Mouse (Mus musculus): Measurements from ENCODE around the gene Grid2.

Grid2 gene

GRCm38 (mm10) chr6:64605753-64606152 lies 1350.1 kb downstream of the Grid2 start:
- no peak for DNase-seq (ENCODE audit: low read depth, low spot score)

GRCm38 (mm10) chr6:64607041-64607440 lies 1351.4 kb downstream of the Grid2 start:
- no peak for DNase-seq (ENCODE audit: low read depth, low spot score)

DNA sequence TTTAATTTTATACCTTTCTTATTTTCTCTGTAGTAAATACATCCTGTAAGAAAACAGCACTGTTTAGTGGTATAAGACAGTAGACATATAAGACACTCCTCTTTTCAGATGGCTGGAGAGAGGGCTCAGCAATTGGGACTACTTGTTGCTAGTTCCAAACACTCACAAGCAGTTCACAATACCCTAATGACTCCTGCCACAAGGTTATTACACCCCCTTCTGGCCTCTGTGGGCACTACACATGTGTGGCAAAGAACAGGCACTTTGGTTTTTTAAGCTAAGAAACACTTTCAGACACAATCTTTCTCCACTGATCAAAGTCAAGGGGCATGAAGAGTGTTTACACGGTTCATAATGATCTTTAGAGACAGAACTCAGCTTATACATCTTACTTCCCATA lies 1352.3 kb downstream of the Grid2 start:
- DNase-seq (ENCODE audit: low read depth, low spot score) = no peak

DNA sequence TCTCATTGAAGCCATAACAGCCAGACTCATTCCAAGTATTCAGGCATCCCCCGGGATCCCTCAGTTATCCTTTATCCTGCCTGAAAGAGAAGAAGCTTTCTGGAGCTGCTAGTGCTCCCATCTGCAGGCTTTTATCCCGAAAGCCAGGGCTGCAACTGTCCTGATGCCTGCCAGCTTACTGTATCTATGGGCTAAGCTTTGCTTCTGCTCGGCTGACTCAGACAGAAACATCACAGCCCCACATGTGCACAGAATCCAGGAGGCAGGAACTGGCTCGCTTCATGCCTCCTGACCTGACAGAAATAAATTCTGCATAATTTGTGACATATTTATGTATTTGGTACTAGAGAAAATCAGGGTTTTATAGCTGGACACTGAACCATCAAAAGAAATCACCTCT lies 1361.2 kb downstream of the Grid2 start:
- no peak for DNase-seq (ENCODE audit: low read depth, low spot score)

GRCm38 (mm10) chr6:64617417-64618135 lies 1361.9 kb downstream of the Grid2 start:
- DNase-seq (ENCODE audit: low read depth, low spot score) = no peak

DNA sequence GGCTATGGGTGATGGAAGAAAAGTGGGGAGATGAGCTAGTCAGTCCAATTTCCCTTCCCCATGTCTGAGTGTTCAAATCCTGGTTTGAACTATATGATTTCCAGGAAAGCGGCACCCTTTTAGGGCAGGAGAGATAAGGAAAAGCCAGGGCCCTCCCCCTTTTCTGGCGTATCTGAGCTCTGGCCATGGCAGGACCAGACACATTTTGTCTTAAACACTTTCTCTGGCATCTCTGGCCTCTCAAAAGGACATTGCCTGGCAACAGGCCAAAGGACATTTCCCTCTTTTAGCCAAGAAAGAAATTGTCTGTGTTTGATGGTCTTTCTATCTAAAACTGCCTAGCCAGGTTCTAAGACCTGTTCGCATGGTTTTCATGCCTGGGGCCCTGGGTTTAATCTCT lies 1367.7 kb downstream of the Grid2 start:
- DNase-seq (ENCODE audit: low read depth, low spot score) = no peak

GRCm38 (mm10) chr6:64647661-64648060 lies 1392.0 kb downstream of the Grid2 start:
- DNase-seq (ENCODE audit: low read depth, low spot score) = no peak

GRCm38 (mm10) chr6:64648196-64648595 lies 1392.5 kb downstream of the Grid2 start:
- DNase-seq (ENCODE audit: low read depth, low spot score) = no peak

- DNase-seq (ENCODE audit: low read depth, low spot score) = peak; percentile 10
Measured at GRCm38 (mm10) chr6:64649296-64650226, 1393.9 kb downstream of the Grid2 start.

DNA sequence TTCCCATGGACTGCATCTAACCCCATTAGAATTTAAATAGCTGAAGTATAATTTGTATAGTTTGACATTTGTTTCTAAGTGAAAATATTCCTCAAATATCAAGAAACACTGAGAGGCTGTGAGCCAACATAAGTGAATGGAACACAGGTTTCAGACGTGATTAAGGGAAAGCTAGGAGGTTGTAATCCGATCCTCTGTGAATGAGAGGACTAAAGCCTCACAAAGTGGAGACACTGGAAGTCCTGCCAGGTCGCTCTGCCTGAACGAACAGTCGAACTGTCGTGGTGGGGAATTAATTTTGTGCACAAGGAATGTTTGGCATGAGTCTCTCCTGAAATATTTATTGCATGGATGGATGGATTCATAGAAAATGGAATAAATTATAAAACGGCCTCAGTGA lies 1395.1 kb downstream of the Grid2 start:
- no peak for DNase-seq (ENCODE audit: low read depth, low spot score)

- DNase-seq (ENCODE audit: low read depth, low spot score) = no peak
Measured at GRCm38 (mm10) chr6:64671010-64671409, 1415.3 kb downstream of the Grid2 start.

GRCm38 (mm10) chr6:64678815-64679214 lies 1423.1 kb downstream of the Grid2 start:
- no peak for DNase-seq (ENCODE audit: low read depth, low spot score)

DNA sequence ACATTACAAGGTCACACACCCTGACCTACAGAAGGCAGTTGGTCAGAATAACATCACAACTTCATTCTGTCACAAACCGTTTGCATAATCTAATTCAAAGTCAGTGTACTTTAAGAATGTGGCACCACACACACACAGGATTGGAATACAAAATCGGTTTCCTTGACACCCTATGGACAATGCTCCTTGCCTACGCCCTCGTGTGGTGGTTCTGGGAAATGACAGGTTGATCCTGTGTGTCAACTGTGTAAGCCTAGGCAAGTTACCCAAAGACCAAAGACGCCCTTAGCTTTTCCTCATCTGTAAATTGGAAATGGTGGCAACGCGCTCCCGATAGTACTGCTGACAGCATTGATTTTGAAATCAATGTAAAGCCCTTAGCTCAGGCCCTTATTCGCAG lies 1428.3 kb downstream of the Grid2 start:
- DNase-seq (ENCODE audit: low read depth, low spot score) = no peak

- DNase-seq (ENCODE audit: low read depth, low spot score) = no peak
Measured at GRCm38 (mm10) chr6:64684973-64685372, 1429.3 kb downstream of the Grid2 start.

DNA sequence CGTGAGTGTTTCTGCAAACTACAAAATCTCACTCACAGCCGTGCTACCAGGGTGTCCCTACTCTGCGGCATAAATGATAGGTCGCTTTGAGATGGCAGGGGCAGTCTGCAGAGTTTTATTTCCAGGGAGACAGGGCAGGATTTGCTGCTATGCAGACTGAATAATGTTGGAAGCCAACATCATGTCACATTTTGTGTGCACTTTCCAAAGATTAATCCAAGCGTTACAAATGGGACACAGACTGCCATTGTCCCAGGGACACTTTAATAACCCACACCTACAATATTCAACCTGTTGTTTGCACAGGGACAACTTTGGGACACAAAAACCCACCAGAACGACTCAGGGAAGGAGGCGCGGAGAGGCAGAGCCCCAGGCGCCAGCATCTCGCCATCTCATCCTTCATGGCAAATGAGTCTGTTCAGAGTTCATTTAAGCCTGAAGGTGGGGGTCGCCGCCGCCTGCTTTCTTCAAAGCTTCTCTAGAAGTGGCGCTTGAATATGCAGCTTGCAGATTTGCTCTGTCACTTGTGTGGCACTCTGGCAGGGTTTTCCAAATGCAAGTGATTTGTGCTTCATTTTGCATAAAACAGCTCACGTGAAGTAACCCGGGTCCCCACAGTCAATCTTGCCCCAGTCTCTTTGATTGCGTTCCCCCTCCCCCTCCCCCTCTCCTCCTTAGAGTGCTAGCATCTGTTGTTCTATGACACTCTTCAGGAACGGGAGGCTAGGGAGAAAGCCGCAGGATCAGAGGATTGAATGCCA lies 1432.7 kb downstream of the Grid2 start:
- no peak for DNase-seq (ENCODE audit: low read depth, low spot score)

- no peak for DNase-seq (ENCODE audit: low read depth, low spot score)
Measured at GRCm38 (mm10) chr6:64694688-64695087, 1439.0 kb downstream of the Grid2 start.

DNA sequence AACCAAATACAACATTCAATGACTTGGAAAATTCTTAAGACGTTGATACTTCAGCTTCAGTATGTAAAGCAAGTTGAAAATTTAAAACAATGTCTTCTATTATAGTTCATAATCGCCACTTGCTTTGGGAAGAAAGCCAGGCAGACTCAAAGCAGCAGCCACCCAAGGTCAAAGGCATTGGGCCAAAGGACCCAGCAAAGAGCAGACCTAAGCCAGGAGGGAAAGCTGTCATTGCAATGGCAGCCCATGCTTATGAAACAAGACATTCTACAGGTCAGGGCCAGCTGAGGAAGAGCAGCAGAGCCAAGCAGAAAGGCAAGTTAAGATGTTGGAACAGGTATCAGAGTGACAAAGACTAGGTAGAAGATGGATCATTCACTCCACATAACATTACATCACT lies 1448.0 kb downstream of the Grid2 start:
- no peak for DNase-seq (ENCODE audit: low read depth, low spot score)

DNA sequence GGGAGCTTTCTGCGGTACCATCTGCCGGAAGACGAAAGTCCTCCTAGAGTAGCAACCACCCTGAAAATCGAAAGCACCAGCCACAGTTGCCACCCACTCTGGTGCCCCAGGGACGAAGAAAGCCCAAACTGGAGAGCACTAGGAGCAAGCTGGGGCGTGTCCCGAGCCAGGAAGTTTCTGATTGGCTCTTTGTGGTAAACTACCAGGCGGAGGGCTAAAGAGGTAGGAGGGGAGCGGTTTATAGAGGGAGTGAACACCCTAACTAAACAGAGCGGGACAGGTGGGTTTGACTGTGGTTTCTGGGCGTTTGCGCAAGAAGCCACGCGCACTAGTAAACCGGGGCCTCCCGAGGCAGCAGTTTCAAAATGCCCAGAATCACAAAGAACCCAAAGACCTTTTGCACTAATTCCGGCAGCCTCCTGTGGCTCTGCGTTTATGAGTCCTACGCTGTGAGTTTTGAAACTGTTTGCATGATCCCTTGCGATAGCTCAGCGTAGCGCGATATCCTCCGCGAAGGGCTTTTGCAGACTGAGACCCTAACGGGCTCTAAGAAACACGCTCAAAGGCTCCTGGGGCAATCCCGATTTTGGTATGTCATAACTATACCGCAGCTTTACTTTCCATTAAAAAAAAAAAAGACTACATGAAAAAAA lies 1472.2 kb downstream of the Grid2 start:
- DNase-seq (ENCODE audit: low read depth, low spot score) = no peak

DNA sequence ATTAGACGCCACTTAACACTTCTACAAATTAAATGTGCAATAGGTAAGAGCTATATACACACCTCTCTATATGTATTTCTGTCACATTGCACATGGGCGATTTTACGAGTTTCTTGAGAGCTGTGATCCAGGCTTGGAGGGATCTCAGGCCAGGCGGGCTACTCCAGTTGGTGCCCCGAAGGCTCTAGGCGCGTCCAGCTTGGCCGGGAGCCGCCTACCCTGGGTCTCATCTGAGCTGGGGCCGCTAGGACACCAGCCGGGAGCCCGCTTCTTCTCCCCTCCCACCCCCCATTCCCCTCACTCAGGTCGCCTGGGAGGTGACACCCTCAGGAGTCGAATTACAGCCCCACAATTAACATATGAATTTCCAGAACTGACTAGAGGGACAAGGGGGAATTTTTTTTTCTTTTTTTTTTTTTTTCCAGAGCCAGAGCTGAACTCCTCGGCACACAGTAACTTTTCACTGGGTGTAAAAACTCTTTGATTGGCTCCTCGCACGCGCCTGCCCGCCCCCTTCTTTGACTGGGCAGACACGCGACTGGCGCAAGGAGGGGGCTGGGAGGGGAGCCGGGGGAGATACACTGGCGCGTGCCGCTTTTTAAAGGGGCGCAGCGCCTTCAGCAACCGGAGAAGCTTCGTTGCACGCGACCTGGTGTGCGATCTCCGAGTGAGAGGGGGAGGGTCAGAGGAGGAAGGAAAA lies 1473.0 kb downstream of the Grid2 start, which contains the start of gene Atoh1:
Gene Atoh1, plus strand, starts transcription at position 627 of the 700 bp plus-strand sequence.
- no peak for DNase-seq (ENCODE audit: low read depth, low spot score)

DNA sequence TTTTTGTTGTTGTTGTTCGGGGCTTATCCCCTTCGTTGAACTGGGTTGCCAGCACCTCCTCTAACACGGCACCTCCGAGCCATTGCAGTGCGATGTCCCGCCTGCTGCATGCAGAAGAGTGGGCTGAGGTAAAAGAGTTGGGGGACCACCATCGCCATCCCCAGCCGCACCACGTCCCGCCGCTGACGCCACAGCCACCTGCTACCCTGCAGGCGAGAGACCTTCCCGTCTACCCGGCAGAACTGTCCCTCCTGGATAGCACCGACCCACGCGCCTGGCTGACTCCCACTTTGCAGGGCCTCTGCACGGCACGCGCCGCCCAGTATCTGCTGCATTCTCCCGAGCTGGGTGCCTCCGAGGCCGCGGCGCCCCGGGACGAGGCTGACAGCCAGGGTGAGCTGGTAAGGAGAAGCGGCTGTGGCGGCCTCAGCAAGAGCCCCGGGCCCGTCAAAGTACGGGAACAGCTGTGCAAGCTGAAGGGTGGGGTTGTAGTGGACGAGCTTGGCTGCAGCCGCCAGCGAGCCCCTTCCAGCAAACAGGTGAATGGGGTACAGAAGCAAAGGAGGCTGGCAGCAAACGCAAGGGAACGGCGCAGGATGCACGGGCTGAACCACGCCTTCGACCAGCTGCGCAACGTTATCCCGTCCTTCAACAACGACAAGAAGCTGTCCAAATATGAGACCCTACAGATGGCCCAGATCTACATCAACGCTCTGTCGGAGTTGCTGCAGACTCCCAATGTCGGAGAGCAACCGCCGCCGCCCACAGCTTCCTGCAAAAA lies 1473.7 kb downstream of the Grid2 start:
- no peak for DNase-seq (ENCODE audit: low read depth, low spot score)
